Mouse (Mus musculus) bone marrow macrophage, adult 2 months (primary cell): ENCODE results near the gene B3galt5.

Experiments
- CTCF ChIP-seq: IDR thresholded peaks from 2 replicates; pipeline ENCODE4 v1.5.1; 2012; ENCODE audit warnings: low read depth, mild to moderate bottlenecking, low read length, moderate library complexity
- POLR2A ChIP-seq: IDR thresholded peaks from 2 replicates; pipeline ENCODE4 v1.6.1; 2012; ENCODE audit warnings: mild to moderate bottlenecking, low read depth, low read length, borderline replicate concordance

DNA sequence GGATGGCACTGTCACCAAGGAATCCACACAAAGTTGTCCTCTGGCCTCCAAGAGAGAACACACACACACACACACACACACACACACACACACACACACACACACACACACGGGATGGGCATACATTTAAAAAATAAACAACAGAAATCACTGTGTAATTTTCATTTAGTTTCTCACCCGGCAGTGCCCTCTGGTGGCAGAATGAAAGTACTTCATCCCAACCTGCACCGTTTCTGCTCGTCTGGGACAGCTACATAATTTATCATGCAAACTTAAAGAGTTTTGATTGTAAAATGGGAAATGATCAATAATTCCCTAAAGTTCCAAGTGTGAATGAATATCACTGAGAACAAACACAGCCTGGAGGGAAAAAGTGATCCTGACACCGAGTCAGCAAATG is 105.7 kb downstream of the B3galt5 start:
- TF ChIP-seq CTCF (peak; percentile 48), POLR2A (no peak)
